Mouse (Mus musculus) CD4-positive, CD25-positive, alpha-beta regulatory T cell, adult 2 months (primary cell): Measurements from ENCODE around the gene Rbpjl.

Experiments used
- DNase-seq: peaks from one replicate; pipeline ENCODE4 v3.0.0-alpha.2; 2012; ENCODE audit warnings: low read depth, low spot score

The Rbpjl gene

DNA sequence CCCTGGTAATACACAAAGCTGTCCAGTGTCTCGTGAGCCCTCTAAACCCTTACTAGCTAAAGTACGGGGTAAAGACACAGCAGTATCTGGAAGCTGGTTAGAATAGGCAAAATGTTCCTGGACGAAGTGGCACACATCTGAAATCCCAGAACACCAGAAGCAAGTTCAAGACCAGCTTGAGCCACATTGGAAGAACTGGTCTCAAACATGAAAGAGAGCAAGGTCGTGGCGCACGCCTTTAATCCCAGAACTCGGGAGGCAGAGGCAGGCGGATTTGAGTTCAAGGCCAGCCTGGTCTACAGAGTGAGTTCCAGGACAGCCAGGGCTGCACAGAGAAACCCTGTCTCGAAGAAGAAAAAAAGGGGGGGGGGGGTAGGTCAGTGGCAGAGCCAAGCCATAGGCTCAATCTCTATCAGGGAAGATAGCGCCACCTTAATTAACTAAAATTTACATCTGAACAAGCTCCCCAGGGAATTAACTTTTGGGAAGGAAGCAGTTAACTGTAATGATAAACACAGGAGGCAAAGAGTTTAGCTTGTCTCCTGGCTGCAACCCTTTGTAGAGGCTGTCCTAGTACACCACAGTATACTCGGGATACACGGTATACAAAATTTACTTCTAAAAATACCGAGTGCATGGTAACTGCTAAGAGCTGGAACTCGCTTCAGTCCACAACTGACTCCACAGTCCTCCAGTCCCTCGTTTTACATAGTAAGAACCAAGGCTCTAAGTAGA is 27.1 kb downstream of the Rbpjl start:
- DNase-seq = no peak

DNA sequence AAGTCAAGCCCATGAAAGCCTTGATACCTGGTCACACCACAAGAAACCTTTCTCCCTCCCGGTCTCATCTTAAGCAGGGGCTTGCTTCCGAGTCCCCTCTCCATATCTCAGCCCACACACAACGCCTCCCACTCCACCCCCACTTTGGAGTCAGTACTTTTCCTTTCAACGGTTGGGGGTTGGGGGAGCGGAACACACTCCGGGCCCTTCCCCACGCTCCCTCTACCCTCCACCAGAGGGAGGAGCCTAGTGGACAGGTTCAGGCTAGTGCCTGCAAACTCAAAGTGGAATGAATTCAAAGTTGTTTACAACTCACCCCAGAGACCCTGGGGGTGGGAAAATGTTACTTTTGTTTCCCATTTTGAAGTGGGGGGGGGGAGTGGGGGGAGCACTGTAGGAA is 27.8 kb downstream of the Rbpjl start:
- DNase-seq = no peak

DNA sequence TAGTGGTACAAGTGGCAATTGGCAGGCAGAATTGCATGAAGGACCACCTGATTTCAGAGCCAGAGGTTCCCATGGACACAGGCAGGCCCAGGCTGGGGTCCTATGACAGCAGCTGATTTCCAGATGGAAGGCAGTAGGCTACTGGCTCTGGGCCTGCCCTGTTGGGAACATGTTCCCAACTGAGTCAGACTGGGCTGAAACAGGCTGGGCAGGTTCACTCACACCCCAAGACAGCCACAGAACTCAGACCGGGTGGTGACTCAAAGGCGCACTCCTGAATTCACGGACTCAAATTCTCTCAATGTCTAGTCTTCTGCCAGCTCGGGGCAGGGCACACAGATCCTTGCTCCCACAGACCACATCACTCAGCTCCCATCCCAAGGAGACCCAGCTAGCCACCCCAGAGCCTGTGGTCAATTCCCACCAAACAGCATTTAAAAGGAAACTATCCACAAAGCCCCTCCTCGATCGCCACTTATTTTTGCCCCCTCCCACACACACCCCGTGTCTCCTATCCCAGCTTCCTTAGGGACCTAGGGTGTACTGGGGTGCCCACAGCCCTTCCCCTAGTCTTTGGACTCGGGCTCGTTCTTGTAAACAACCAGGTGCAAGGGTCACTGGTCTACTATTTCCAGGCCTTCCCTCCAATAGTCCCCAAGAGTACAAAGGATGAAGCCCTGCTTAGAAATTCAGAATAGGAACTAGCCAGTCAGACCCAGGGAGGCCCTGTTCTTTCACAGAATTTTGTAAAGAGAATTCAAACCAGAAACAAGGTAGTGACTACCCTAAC is 28.9 kb downstream of the Rbpjl start:
- DNase-seq = no peak

DNA sequence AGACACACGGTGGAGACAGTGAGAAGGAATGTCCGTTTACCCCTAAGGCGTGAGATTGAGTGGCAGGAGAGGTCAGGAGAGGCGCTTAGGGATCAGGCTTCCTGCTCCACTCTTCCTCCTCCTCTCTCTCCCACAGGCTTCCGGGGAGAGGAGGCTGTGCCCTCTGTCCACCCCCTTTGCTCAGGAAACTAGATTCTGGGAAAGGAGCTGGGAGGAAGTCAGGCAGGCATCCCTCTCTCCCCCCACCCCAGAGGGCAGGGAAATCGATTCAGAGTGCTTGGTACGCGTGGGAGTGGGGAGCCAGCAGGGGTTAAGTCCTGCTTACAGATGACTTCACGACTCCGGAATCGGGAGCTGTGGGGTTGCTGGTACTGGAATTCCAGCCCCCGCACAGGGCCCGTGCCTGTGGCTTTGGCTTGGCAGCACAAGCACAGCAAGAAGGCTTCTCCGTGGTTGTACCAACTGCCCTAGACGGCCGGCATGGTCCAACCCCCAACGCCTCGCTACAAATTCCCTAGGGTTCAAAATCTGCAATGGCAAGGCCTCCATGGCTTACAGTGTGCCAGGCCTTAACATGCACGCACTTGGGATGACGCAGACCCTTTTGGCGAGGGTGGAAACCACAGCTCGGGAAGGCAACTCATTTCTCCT is 29.7 kb downstream of the Rbpjl start:
- DNase-seq = no peak

DNA sequence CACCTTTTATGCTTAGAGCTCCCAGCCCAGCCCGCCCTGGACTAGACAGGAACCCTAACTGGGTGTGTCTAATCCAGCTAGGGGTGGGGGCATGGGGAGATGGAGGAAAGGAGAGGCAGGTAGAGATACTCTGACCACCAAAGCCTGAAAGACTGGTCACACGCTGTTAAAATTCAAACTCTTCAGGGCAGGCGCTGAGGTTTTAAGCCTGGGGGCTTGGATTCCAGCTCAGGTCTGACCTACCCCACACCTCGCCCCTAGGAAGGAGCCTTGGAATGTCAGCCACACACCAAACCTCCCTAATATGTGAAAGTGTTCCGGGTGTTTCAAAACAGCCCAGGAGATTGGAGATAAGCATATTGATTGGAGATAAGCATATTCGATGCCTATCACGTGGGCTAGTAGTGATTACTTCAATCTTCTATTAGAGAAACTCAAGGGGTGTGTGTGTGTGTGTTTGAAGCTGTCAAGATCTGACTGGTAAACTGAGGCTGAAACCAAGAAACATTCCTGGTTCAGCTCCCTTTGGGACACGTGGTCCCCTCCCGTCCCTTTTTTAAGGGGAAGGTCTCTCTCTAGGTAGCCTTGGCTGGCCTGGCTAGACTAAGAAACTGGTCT is 30.4 kb downstream of the Rbpjl start:
- no peak for DNase-seq

DNA sequence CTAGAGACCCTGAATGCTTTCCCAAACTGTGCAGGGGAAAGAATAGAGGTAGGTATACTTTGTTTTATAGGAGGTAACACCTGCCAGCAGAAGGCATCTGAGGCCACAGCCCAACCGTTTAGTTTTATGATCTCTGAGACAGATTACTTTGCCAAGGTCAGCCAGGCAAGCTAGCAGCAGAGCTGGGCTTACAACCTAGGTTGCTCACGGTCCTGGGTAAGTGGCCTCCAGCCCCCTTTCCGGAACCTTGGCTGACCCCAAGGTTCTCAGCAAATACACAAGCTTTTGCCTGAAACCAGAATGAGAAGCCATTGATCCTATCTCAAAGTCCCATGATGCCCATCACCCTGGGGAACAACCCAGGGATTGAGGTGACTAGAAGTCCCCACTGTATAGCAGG is 31.7 kb downstream of the Rbpjl start:
- DNase-seq = no peak

DNA sequence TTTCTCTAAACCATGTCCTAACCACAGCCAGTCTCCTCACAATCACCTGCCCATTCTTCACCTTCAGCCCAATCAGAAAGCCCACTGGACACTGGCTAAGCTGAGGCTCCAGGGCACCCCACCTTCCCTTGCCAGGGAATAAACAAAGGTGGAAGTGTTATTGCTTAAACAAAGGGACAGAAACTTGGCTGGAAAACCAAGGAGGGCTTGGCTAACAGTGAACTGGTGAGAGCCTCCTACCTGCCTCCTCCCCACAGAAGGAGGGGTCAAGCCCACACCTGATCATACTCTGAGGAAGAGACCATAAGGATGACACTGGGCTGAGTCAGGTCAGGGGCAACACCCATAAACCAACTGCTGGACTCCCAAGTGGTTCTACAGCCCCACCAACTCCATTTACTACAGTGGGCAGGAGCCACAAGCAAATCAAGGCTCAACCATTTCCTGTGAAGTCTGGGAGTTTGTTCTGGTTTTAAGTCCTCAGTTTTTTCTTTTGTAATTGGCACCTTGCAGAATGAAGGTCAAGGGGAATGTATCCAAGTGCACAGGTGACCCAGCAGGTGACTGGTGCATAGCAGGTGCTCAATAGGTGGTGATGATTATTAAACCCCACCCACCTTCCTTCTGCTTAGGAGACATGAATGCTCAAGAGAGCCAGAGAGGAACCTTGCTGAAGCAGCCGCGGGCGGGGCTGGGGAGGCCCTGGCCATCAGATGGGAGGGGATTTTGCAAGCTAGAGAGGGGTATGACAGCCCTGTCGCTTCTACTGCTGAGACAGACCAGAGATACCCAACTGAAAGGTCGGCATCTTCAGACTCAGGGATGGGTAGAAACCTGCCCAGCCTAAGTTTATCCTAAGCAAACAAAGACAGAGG is 32.5 kb downstream of the Rbpjl start:
- DNase-seq = no peak

DNA sequence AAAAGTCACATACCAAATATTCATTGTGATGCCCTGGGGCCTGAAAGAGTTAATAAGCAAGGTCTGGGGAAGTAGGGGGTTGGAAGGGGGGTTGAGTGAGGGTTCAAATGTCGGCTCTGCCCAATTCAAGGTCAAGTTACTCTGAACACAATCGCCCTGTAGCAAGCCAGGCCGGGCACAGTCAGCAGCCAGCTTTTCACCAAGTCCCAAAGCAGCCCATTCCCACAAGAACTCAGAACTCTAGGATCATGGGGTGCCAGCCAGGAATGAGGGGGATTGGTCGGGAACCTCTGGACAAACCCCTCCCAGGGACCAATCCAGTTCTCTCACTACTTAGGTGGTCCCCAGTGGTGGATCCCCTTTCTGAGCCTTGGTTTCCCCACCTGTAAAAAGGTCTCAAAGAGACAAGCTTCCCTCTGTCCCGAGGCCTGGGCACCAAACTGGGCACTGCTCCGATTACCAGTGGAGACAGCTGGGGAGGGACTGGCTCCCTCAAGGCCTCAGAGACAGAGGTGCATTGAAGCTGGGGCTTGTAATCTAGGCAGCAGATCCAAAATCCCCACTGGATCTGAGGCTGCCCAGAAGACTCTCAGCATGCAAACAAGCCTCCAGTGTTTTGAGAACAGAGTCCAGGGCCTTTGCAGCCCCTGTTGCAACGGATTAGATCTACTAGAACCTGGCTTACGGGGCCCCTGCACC is 33.4 kb downstream of the Rbpjl start:
- no peak for DNase-seq

DNA sequence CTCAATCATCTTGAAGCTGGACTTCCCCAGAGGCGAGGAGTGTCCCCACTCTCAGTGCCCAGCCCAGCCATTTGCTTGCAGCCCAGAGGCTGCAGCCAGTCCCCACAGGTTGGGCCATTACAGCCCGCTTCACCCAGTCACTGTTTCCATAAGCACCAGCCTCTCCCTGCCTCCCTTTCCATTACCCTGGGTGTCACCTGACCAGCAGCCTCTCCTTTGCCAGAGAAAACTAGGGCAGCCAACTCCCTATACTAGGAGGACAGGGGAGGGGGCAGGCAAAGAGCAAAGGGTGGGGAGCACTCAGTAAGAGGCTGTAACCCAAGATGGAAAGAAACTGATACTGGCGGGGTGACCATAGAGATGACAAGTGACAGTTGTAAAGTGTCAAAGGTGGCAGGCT is 34.0 kb downstream of the Rbpjl start:
- DNase-seq = no peak

DNA sequence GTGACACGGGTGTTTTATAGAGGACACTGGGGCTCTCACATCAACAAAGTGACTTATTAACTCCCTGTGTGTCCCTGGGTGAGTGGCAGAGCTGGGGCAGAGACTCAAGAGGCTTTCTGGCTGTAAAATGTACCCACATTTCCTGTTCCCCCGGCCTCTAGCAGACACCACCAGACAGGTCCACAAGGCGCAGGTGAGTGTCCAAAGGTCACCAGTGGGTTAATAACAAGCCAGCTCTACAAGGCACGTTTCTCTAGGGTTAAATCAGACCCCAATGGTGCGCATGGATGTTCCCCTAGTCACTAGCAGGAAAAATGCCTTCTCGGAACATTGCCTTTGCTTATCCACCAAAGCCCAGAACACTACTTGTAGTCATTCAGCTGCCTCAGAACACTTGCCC is 34.8 kb downstream of the Rbpjl start:
- DNase-seq = no peak

DNA sequence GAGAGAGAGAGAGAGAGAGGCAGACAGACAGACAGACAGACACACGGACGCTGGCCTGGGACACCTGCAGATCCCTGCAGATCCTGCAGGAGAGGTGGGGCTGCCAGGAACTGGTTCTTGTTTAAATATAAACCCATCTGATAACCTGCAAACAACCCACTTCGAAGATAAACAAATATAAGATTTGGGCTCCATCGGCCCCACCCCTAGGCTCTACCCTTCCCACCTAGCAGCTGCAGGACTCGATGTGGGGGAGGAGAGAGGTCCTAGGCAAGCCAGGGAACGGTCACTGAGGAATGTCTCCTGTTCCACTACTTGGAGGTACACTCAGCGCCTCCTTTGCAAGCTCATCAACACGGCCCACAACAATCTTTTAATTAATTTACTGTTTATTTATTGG is 35.3 kb downstream of the Rbpjl start:
- no peak for DNase-seq

DNA sequence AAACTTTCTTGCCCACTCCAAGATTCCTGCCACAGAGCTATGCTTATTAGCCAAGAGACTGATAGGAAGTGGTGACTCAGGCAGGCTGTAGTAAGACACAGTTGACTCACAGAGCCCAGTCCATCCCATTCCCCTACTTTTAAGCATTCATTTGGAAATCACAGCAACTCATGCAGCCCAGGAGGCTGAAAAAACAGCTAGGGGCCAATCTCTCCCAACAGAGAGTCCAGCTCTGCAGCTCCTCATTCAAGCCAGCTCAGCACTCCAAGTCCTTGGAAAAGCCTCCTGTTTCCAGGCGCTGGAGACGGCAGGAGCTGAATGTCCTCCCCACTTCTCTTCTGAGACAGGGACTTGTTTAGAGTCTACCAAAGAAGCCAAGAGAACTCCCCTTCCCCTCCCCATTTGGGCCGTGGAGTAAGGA is 36.1 kb downstream of the Rbpjl start:
- DNase-seq = no peak

DNA sequence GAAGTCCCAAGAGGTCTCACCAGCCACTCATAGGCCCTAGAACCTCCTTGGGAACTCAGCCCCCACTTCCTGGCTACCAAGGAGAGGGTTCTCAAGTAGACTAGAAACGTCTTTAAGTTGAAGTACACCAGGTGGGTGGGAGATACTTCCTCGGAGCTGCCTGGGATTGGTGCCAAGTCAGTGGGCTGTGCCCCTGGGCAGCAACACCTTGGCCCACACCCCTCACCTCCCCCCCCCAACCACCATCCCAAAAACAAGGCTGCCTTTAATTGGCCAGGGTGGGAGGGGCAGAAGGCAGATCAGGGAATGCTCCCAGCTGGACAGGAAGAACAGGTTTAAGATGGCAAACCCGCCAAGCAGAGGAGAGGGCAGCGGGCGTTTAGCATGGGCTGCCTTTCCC is 37.4 kb downstream of the Rbpjl start:
- no peak for DNase-seq

DNA sequence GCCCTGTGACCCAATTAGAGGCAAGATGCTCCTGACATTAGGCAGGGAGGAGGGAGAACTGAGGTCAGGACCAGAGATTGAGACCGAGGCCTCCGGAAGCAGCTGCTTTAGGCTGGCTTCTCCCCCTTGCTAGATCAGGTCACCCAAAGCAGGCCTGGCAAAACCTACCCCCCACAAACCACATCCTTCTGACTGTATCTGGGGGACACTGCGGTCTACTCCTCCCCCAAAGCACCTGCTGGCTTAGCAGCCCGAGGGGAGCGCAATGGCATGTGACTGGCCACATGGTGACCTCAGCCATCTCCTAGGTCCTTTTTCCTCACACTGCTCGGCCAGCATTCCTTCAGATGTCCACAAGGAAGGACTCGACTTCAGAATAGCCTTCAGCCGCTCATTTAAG is 38.2 kb downstream of the Rbpjl start:
- DNase-seq = peak; percentile 55

DNA sequence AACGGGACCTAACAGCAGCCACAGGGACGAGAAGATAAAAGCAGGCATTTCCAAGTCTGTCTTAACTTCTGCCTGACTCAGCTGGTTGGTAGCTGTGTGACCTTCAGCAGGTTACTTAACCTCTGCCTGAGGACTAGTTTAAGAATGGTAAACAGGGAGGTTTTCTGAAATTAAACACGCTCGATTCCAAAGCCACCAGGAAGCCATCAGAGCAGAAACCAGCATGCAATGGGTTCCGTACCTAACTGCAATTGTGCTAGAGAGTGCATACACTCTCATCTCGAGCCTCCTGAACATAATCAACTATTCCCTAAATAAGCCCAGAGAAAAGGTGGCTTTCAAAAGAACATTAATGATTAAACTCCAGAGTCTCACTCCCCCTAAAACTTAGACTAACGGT is 38.8 kb downstream of the Rbpjl start:
- DNase-seq = no peak

DNA sequence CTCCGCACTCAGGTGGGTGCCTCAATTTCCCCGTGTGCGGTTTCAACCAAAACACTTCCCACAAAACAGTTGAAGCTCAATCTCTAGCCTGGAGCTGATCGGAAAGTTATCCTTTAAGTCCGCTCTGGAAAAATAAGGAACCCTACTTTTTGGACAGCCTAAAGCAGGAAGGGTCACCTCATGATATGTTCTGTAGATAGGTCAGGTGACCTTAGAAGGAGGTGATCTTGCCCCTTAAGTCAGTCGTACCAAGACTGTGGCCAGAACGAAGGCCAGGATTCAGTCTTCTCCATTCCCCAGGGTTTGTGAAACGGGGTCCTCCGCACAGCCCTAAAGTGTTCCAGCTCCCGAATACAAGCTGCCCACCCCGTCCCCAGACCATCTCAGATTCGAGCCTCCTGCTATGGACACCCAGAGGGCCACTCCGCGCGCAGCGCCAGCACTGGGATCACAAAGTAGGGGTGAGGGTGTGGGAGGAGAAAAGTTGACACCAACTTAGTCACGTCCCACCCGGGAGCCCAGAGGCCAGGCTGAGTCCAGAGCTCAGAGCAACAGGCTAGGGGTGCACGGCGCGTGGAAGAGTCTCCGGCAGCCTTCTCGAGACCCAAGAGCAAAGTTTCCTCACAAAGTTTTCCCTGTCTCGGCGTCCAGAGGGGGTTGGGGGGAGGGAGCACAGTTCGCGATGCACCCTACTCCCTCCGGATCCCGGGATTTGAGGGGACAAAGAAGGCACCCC is 39.5 kb downstream of the Rbpjl start:
- DNase-seq = peak; percentile 20

DNA sequence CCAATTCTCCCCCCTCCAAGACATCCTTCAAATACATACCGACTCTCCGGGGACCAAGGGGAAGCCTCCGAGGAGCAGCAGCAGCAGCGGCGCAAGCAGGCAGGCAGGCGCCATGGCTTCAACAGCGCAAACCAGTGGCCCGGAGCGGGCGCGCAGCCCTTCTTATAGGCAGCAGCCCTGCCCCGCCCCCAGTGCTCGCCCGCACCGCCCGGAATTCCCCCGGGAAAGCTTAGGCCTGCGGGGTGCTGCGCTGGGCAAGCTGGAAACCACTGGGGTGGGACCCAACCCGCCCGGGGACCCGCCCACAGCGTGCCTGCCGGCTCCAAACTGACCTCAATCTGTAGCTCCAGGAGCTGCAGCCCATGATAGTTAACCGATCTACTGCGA is 40.1 kb downstream of the Rbpjl start:
- DNase-seq = peak; percentile 75

DNA sequence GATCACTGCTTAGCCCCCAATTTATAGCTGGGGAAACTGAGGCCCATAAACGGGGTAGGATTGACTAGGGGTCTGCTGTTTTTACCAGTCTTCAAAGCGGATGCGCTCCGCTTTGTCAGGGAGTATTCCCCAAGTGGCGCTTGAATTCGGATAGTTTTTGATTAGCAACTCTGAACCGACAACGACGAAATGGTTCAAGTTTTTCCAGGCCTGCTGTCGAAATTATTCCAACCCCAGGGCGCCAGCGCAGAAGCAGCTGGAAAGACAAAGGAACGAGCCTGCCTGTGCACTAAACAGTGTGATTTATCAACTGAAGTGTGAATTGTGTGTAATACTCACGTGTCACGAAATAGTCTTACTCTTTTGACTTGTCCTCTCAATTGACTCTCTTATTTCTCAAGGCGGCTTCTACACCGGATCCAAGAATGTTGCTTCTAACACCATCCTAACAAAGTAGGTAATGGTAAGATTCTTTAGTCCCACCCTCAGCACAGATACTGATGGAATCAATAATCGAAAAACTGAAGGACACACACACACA is 40.6 kb downstream of the Rbpjl start, which contains the start of gene Sdc4:
TSS of gene Sdc4 (minus strand) at position 428 of the 541 bp plus-strand sequence.
- no peak for DNase-seq

DNA sequence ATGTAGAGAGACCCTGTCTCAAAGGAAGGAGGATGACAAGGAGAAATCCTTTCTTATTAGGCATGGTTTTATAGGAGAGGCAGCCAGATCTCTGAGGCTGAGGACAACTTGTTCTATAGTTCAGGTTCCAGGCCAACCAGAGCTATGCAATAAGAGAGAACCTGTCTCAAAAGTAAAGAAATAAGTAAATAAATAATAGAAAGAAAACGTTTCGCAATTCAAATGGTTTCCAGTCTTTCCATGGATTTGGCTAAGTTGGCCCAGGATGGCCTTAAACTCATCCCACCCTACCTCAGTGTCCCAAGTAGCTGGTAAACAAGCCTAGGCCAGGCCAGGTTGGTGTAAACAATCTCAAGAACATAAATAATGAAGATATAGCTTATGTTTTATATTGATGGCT is 41.8 kb downstream of the Rbpjl start:
- DNase-seq = no peak
